Mouse (Mus musculus) hematopoietic stem cell, adult 5-6 weeks (primary cell): ENCODE measurements around the gene Capn15. TPM values are rescaled to one million over a fixed set of nuclear protein-coding genes. Genes with fewer than 3 reads are reported as not detected.

Source experiments
- ATAC-seq, 2 experiments: fragments of 125-278 bp in 1 of 2; replicated peaks in 1 of 2; 2 replicates each; pipeline ENCODE4 v1.8.0; 2016 to 2017; ENCODE audit warnings: inconsistent platforms in 2 of 2, mild to moderate bottlenecking in 2 of 2, moderate number of reproducible peaks in 2 of 2, low read depth in 1 of 2, moderate TSS enrichment in 1 of 2; ENCODE audit not compliant: low FRiP score in 2 of 2, poor library complexity in 2 of 2, severe bottlenecking in 2 of 2, insufficient read depth in 1 of 2, low TSS enrichment in 1 of 2
- total RNA-seq: library from RNA; stranded (forward); fragments of 172-1452, 232-1000 nt; gene quantifications from 2 replicates; pipeline ENCODE4 v1.2.3, GENCODE M21; 2017

Gene Capn15
- total RNA-seq, 1 experiment from 2014 or later, result 8.1 TPM

DNA sequence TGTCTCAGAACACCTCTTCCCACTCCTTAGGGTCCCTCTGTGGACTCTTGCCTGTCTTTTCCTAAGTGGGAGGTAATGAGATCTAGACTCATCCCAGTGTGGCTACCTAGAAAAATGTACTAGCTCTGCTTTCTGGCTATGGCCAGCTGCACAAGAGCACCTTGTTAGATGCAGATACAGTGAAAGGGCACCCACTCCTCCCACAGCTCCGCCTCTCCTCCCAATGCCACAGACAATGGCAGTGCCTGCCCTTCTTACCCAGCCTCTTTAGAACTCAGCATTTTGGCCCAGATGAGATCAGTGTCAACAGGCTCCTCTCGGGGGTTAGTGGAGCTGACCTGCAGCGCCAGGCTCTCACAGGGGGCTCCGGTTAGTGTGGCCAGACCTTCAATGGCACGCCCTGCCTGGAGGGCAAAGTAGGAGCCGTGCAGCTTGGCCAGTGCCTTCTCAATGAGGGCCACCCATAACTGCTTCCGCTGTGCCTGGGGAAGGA, 23.1 kb downstream of the Capn15 start:
- ATAC-seq, result no peak

DNA sequence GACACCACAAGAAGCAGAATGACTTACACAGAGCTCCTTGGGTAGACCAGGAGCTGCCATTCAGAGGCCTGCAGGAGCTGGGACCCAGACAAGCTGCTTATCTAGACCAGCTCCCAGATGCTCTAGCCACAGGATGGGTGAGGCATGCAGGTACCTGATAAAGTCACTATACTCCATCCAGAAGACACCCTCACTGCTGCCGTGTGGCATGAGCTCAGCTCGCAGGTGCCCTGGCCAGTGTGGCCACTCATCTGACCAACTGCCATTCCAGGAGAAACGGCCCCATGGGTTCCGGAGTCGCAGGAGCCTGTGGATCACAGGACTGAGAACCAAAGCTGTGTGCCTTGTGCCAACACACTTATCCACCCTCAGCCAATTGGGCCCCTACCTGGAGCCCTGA, 24.0 kb downstream of the Capn15 start:
- peak in 1 of 2 experiments; percentile 38; a peak in 1 of 4 replicates for ATAC-seq

DNA sequence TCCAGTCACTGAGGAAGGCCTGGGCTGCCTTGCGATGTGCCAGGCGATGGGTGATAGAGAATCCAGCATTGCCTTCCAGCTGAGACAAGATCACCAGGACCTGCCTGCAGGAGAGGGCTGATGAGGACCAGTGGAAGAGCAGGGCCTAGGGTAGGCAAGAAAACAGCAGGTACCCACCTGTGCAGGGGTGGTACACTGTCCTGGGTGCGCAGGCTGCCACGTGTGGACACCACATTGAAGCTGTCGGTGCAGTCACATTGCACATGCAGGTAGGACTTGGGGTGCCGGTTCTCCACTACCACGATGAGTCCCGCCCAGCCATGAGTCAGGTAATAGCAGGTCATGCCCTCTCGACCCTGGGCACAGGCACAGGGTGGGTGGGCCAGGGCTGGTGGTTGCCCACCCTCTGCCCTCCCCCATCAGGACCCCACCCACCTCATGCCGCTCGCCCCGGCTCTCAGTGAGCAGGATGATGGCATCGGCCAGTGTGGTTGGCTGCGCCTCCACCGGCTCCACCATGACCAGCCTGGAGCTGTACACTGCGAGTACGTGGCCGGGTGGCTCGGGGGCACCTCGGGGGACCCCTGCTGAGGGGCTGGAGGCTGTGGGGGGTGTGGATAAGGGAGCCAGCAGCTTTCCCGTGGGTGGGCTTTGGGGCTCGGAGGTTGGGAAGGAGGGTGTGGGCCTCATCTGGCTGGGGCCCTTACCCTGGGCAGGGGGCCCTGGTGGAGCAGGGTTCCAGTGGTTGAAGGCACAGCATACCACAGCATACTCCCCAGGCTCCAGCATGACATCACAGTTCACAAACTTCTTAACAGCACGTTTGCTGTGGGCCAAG, 25.7 kb downstream of the Capn15 start:
- no peak for ATAC-seq

DNA sequence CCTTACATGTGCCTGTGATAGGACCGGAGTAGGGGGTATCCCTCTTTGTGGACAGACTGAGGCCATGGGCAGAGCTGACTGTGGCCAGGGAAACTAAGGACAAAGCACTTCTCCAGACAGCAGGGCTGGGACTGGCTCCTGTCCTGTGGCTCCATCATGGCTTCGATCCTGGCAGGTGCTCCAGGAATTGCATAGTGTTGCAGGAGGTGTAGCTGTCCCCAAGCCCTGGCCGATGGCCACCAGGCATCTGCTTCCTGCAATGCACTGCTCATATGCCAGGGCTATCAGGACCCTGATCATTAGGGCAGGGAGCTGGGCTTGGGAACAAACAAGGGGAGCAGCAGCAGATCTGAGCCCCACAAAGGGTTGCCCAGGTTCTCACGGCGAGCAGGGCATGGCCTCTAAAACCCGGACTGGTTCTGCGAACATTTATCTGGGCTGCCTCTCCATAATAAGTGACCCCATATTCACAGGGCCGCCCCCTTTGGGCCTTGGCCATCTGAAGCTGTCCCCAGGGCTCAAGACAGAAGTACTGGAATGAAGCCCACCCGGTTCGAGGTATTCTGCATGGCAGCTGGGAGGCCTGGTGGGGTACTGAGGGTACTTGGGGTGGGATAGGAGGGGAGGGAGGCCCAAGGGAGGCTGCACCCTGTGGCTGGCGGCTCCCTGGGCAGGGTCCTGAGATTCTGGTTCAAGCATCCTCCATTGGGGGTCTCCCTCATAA, 26.7 kb downstream of the Capn15 start:
- ATAC-seq, result no peak

DNA sequence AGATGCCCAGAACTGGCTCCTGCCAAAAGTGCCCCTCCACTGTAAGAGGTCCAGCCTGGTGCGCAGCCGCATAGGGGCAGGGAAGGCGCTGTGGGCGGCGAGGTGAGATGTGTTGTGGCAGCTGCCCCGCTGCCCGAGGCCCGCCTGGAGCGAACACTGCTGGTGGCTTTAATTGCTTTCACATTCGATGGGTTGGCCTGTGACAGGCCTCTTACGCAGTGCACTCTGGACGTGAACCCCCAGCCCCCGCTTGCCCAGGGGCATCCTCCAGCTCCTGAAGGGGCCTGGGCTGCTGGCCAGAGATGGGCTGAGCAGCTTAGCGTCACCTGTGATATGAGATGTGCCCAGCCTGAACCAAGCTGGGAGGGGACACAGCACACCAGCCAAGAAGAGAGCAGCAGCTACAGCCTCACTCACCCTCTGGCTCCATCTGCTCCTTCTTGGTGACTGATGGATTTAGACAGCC, 28.0 kb downstream of the Capn15 start:
- ATAC-seq, result no peak

DNA sequence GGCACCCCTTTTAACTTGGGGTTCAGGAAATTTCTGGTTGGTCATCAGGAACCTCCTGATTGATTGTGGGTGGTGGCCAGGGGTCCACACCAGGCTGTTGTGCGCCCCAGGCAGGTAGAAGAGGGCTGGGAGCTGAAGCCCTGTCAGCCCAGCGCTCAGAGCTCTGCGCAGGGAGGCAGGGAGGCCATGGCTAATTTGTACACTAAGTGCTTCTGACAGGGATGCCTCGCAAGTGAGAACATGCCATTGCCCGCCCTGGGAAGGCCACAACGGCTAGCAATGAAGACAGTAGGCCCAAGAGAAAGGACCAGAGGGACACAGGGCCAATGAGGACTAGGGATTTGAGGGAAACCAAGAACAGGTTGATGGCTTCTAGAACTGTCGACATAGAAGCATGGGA, 29.0 kb downstream of the Capn15 start:
- no peak for ATAC-seq

DNA sequence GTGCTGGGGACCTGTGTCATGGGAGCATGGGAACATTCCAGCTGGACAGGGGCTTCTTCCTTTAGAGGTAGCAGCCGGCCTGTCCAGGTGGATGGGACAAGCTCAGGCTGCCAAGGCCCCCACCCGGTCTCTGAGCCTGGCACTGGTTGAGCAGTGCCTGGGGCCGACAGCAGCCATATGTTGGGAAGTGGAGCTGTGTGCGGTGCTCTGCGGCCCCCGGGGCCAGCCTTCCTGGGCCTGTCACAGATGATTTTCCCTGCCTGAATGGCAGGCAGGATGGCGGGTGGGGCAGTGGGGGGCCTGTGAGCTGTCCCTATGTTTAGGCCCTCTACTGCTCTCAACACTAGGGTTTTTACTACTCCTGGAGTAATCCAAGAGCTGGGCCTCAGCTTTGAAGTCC, 29.4 kb downstream of the Capn15 start:
- no peak for ATAC-seq

DNA sequence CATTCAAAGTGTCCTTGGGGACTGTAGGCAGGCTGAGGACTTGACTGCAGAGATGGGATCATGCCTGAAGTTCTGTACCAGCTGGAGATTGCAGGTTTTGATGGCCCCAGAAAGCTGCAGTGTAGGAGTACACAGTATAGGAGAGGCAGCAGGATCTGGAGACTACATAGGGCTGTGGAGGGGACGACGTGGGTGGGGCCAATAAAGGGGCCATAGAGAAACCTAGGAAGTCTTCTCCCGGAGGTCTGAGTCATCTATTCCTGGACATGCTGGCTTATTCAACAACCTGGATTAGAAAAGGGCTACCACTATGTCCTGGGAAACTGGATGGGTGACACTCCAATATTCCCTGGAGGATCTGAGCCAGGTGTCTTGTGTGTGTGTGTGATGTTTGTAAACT, 29.9 kb downstream of the Capn15 start:
- ATAC-seq, result no peak

DNA sequence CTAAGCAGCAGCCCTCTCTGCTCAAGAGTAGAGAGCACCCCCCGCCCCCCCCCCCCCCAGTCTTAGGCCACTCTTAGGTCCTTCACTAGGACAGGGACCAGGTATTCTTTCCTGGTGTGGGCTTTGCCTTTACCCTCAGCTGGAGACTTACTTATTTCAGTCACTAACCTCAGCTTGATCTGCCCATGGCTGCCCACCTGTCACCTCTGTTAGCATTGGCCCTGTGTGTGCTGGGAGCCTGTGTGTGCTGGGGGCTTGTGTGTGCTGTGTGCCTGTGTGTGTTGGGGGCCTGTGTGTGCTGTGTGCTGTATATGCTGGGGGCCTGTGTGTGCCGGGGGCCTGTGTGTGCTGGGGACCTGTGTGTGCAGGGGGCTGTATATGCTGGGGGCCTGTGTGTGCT, 30.9 kb downstream of the Capn15 start:
- ATAC-seq, result no peak

DNA sequence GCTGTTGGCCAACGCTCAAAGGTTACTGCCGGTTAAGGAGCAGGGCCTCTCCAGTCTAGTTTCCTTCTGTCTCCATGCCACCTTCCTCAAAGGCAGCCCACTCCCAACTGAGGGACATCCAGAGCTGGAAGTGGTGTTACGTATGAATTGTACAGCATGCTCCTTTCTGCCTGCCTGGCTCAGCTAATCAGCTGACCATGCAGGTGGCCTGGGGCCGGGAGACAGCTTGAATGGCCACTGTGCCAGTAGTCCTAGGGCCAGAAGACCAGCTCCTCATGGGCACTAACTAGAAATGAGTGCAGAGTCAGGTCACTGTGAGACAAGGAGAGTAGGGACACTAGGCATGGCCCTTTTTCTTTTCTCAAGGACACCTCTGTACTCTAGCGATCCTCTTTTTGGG, 32.4 kb downstream of the Capn15 start:
- ATAC-seq, result no peak

DNA sequence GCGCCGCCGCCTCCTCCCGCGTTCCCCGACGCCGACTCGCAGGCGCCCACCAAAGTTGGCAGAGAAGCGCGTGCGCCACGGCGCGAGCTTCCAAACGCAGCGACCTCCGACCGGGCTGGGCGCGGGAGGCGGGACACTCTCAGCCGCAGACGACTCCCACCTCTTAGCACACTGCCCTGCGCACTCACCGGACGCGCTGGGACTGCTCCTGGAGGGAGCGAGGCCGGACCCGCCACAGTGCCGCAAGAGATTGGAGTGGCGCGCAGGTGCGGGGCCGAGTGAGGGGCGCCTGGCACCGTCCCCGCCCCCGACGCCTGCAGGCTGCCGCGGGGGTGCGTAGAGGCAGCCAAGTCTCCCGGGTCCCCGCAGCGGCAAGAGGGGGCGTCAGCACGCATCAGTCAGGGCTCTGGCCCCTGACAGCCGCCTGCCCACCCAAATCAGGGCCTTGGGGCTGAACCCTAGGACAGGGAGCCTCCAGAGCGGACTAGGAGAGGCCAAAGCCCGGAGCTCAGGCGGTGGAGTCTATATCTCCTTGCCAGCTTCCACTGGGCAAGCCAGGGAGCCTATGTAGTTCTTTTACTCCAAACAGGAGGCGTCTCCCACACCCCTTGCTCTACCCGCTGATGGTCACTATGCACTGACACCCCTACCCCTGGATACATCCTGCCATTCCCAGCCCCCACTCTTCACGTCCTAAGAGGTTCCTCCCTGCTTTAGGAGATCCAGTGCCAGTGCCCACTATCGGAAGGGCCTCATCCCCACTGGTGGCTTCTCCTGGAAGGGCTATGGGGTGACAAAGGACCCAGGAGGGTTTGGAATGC, 33.6 kb downstream of the Capn15 start, which contains the start of gene A930017K11Rik:
A930017K11Rik (minus strand) TSS at position 763 of the 821 bp plus-strand sequence.
- 0 out of 4 replicates have a peak, but pooled peaks have one; percentile 3 to 27 for ATAC-seq

DNA sequence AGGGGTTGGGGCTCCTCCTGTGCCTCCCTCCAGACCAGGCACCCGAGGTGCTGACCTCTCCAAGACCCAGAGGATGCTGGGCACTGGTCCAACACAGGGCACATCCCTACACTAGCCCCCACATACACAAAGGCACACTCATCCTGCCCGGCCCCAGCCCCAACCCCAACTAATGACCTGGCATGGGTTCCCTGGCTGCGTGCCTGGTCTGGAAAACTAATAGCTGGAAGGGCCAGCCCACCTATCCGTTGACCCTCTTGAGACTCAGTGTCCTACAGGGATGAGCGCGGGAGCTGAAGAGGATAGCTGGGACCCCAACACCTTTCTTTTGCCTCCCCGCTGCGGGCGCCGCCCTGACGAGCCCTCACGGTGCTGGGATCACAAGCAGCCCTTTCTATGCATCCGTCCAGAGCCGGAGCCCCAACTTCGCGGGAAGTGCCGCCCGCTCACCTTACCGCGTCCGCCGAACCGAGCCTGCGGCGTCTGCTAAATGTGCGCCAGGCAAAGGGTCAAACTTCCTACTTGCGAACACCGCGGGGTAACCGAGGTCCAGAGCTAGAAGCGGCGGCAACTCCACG, 34.3 kb downstream of the Capn15 start:
- no peak for ATAC-seq

DNA sequence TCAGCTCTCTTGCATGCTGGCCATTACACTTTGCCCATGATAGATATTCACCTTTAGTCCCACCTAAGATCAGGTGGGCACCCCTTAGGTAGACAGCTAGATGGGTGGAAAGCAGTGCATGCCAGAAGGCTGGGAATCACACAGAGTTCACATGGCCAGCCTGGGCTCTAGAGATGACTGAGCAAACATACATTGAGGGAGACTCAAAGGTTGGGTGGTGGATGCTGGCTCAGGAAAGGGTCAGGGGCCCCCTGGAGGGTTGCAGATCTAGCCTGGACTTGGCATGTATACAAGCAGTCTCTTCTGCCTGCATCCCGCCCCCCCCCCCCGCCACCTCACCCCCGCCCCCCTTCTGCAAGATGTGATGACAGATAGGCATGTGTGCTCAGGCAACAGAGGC, 34.9 kb downstream of the Capn15 start:
- ATAC-seq, result no peak

DNA sequence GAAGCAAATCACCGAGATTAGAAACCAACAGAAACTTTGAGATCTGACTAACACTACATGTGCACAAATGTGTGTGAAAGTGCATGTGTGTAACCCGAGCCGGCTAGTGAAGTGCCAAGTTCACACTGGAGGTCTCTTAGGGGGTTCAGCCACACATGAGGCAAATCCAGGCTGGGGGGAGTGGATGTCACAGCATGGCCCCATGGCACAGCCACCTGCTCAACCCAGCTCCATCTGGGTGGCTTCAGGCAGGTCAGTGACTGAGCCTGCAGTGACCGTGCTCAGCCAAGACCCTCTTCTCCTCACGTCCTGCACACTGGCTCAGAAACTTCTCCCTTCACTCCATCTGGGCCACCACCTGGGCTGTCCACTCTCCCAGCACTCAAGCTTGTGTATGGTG, 35.6 kb downstream of the Capn15 start:
- no peak for ATAC-seq

DNA sequence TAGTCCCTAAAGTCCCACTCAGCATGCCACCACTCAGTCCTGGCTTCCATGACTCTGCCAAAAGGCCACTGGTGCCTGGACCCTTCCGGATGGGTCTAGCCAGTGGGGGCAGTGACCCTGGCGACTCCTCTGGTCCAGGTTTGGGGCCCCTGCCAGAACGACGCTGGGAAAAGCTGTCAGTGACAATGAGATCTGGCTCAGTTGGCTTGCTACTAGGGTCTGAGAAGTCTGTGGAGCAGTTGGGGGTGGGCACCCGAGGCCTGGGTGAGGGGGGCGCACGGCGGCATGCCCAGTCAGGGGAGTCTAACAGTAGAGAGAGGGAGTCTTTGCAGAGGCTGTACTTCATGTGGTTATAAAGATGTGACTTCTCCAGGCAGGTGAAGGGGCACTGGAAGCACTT, 37.5 kb downstream of the Capn15 start:
- ATAC-seq, result no peak

DNA sequence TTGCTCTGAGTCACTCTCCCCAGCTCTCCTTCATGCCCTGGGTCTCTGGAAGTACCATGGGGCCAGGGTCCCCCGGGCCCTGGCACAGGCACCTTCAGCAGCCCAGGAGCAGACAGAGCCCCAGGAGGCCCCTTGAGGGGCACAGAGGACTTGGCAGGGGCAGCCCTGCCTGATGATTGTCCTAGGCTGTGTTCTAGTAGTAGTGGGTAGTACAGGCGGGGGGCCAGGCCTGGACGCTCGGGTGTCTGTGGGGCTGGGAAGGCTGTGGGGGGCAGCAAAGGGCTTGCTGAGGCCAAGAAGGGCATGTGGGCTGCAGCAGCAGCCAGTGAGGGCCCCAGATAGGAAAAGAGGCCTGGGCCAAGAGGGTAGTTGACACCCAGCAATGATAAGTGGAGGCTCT, 38.0 kb downstream of the Capn15 start:
- ATAC-seq, result no peak

DNA sequence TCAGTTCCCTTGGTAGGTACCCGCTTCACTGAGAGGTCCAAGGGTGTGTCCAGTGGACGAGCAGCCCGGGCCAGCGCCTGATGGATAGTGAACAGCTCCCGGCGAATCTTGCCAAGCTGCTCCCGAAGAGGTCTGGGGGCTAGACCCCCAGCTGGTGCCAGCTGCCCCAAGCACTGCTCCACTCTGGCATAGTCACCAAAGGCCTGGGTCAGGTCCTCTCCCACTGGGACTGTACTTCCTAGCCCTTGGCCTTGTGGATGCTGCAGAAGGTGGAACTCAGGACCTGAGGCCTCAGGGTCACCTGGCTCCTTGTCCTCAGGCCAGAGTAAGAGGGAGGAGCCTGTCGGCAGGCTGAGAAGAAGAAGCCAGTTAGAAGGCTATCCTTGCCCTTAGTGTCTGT, 38.7 kb downstream of the Capn15 start:
- ATAC-seq, result no peak
